Mouse (Mus musculus) small intestine, adult 2 months (tissue): ENCODE measurements around the gene Fam187a.

Experiments used
- CTCF ChIP-seq: fragments of 200-500 bp; IDR thresholded peaks from 2 replicates; pipeline ENCODE4 v1.5.1; 2012; ENCODE audit warnings: low read depth, mild to moderate bottlenecking, control low read depth, inconsistent platforms, low read length, moderate library complexity, mixed read lengths; ENCODE audit not compliant: insufficient replicate concordance, insufficient read length; ENCODE audit errors: extremely low read depth
- POLR2A ChIP-seq: fragments of 200-500 bp; IDR thresholded peaks from 2 replicates; pipeline ENCODE4 v1.6.1; 2012; ENCODE audit warnings: low read depth, mild to moderate bottlenecking, control low read depth, inconsistent platforms, low read length, moderate library complexity

- TF ChIP-seq CTCF (no peak), POLR2A (no peak)
Observed at GRCm38 (mm10) chr11:102918077-102918476, 33.1 kb downstream of the Fam187a start.
